Mouse (Mus musculus) left cerebral cortex, adult 18-20 months (tissue): ENCODE measurements around the gene Doc2b. TPM values are rescaled to one million over a fixed set of nuclear protein-coding genes. Genes with fewer than 3 reads are reported as not detected.

Source experiments
- DNase-seq, 2 experiments: peaks; one replicate each; pipeline ENCODE4 v3.0.0; 2021 to 2022; ENCODE audit warnings: low spot score in 2 of 2, mixed read lengths in 1 of 2
- total RNA-seq, 2 experiments: library from RNA; stranded (reverse); gene quantifications; 2 replicates each; pipeline ENCODE4 v1.2.3; 2021

Gene Doc2b
- total RNA-seq, 2 experiments from 2014 or later, result 18.9 to 23.4 TPM

DNA sequence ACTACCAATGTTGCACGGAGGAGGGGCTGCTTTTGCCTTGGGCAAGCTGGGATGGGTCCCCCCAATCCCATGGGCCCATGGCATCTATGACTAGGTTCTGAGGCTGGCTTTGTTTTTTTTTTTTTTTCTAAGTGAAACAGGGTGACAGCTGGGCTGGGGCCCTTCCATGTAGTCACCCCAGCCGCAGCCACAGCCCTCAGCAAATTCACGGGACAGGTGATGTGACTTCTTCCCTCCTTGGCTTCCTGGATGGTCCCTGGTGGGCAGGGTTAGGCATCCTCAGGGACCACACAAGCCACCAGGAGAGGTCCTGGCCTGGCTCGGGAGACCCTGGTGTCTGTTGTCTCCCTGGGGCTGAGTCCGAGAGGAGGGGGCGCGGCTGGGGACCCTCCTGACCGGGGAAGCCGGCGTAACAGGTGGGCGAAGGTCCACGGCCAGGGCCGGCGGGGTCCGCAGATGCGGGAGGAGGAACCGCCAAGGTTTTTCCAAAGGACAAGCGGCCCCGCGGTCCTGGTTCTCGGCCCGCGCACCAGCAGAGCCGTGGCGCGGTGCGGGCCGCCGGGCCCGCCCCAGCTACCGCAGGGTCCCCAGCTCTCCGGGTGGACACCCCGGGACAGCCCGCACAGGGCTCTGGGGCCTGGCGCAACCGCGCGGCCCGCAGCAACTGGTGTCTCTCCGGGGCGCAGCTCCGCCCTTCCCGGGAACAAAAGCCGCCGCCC is 1.1 kb downstream of the Doc2b start:
- DNase-seq, result no peak

DNA sequence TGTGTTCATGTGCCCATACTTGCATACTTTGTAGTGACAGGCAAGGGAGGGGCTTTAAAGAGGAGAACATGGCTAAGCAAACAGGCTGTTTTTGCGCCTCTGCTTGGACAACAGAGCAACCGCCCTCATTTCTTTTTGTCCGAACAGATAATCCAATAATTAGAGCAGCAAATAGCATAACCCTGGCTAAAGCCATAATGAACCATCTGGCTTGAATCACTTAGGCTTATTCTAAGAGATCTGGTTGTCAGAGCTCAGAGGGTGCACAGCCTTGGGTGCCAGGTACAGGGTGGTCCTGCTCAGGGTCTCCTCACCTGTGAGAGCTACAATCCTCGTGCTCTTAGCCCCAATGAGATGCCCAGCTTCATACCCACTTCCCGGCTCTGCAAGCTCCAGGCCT is 2.5 kb downstream of the Doc2b start:
- no peak for DNase-seq

DNA sequence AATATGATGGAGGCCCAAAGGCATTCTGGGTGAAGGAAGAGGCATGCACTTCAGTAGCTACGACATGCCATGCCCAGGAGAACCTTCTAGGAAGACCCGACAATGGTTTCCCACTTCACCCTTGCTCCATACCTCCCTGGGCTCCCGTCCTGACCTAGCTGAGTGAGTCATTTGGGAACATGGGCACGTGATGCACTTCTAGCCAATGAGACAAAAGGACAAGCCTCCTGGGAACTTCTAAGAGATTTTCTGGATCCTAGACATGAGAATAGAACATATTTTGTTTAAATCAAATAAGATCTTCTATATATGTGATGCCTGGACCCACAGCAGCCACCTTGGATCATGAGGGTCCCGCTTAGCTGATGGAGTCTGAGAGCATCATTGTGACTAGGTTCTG is 3.3 kb downstream of the Doc2b start:
- DNase-seq, result no peak

DNA sequence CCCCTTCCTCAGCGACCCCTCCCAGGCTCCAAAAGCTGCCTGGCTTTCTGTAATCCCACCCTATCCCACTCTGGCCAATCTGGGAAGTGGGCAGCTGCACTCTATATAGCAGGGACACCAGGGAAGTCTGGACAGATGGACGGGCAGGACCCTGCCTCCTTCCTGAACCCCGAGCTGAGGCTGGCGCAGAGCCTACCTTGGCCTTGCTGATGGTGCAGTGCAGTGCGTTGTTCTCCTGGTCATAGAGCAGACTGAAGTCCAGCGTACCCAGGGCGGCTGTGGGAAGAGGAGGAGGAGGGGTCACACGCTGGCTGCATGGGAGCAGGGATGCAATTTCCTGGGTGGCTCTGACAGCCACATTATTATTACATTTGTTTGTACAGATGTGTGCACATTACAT is 10.0 kb downstream of the Doc2b start:
- no peak for DNase-seq

- no peak for DNase-seq
Observed at GRCm38 (mm10) chr11:75783799-75784198, 12.1 kb downstream of the Doc2b start.

- peak; percentile 64 to 75 for DNase-seq
Observed at GRCm38 (mm10) chr11:75781919-75782318, 13.9 kb downstream of the Doc2b start.

- no peak for DNase-seq
Observed at GRCm38 (mm10) chr11:75775919-75776318, 19.9 kb downstream of the Doc2b start.

- no peak for DNase-seq
Observed at GRCm38 (mm10) chr11:75772562-75772961, 23.3 kb downstream of the Doc2b start.

DNA sequence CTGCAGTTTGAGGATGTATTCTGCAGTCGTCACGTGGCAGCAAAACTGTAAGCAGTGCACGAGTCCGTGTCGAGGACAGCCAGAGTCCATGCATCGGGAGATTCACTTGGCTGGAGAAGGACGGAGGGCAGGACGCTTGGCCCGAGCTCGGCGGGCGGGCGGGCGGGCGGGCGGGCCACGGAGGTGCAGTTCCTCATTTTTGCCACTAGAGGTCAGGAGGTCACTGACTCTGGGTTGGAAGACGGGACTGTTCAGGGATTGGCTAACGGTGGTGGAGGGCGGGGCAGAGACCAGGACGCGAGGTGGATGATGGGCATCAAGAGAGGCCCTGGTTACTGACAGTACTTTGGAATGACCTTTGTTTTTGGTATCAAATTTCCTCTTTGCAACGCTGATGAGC is 26.6 kb downstream of the Doc2b start:
- DNase-seq, result peak; percentile 70 to 77

DNA sequence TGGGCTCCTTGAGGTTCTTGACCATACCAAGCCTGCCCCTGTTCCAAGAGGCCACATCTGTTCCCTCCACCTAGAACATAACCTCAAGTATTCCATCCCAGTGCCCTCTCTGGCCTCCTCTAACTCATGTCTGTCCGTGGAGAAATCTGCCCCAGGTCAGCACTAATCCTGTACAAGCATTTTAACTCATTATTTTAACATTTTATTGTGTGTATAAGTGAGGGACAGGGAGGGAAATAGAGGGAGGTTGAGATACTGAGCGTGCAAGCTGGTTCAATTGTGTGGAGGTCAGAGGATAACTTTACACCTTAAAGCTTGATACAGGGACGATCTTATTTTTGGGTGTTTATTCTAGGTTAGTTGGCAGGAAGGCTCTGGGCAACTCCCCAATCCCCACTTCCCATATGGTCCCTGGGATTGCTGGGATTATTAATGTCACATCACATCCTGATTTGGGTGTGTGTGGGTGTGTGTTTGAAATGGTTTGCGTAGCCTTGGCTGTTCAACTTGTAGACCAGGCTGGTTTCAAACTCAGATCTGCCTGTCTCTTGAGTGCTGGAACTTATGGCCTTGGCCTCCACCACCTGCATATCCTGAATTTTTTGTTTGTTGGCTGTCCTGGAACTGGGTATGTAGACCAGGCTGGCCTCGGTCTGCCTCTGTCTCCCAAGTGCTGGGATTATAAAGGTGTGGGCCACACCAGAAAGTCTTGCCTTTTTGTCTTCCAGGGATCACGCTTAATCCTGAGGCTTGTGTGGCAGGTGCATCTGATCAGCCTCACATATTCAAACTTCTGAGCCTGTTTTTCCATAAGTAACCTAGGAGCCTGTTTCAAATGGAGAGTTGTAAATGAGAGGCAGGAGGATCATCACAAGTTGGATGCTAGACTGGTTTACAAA is 27.5 kb downstream of the Doc2b start:
- DNase-seq, result peak; percentile 15 to 24

DNA sequence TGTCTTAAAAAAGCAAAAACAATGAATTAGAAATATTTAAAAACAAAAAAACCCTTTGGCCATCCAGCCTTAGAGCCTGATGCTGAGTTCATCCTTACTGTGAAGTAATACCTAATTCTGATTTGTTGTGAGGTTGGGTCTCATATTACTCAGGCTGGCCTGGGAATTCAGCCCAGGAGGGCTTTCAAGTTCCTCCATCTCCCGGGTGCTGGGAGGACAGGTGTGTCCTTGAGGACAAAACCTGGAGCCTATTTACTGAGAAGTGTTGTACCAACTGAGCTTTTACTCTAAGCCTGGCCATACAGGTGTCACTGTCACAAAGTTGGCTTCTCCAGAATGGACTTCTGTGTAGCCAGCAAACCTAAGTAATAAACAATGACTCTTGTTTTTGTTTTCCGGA is 28.8 kb downstream of the Doc2b start:
- DNase-seq, result no peak

- DNase-seq, result no peak
Observed at GRCm38 (mm10) chr11:75765161-75765560, 30.7 kb downstream of the Doc2b start.

GRCm38 (mm10) chr11:75764521-75765023 is 31.3 kb downstream of the Doc2b start:
- DNase-seq, result no peak

- DNase-seq, result no peak
Observed at GRCm38 (mm10) chr11:75762708-75763107, 33.1 kb downstream of the Doc2b start.

DNA sequence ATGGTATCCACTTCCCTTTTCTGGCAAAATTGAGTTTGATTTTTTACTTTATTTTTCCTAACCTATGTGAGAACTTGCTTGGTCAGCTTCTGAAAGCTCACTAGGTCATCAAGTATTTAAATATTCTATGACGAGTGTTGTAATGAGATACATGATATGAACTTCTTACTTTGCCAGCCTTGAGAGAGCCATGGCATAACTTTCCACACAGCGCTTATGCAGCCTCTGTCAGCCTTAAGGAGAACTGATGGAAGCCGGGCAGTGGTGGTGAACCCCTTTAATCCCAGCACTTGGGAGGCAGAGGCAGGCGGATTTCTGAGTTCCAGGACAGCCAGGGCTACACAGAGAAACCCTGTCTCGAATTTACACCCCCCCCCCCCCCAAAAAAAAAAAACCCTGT is 35.1 kb downstream of the Doc2b start:
- DNase-seq, result no peak

- no peak for DNase-seq
Observed at GRCm38 (mm10) chr11:75758553-75758952, 37.3 kb downstream of the Doc2b start.

DNA sequence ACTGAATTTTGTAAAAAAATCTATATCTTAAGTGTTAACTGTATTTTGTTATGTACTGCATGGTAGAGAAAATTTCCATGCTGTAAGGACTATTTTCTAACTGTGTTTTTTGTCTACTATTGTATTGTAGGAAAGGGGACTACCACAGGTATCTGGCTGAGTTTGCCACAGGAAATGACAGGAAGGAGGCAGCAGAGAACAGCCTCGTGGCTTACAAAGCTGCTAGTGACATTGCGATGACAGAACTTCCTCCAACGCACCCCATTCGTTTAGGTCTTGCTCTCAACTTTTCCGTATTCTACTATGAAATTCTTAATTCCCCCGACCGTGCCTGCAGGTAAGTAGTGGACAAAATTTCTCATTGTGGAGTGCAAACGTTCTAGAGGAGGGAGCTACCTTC is 39.2 kb downstream of the Doc2b start:
- no peak for DNase-seq

DNA sequence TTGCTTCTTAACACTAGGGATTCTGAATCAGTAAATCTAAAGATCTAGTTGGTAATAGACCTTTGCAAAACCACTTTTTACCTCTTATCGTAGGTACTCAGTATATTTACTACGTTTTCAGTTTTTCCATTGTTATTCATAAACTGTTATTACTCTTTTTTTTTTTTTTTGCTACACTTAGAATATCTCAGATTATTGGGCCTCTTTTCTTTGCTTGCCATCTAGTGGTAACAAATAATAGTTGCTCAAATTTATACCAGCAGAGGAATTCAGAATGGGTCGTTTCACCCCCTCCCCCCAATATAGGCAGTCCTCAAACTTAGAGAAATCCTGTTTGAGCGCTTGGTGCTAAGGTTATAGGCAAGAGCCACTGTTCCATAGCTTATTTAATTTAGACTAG is 44.8 kb downstream of the Doc2b start:
- DNase-seq, result no peak

- DNase-seq, result no peak
Observed at GRCm38 (mm10) chr11:75750537-75750936, 45.3 kb downstream of the Doc2b start.

DNA sequence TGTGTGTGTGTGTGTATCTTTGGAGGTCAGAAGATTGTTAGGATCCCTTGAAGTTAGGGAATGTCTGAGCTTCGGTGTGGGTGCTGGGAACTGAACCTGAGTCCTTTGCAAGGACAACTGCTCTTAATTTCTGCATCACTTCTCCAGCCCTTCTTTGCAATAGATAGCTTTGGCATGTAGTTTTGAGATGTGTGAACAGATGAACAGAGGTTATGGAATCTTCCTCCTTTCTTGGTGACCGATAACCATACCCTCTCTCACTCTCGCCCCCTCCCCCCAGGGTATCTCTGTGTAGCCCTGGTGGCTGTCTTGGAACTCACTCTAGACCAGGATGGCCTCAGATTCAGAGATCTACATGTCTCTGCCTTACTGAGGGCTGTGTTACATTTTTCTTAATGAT is 51.1 kb downstream of the Doc2b start:
- DNase-seq, result no peak

GRCm38 (mm10) chr11:75741615-75742014 is 54.2 kb downstream of the Doc2b start:
- no peak for DNase-seq

DNA sequence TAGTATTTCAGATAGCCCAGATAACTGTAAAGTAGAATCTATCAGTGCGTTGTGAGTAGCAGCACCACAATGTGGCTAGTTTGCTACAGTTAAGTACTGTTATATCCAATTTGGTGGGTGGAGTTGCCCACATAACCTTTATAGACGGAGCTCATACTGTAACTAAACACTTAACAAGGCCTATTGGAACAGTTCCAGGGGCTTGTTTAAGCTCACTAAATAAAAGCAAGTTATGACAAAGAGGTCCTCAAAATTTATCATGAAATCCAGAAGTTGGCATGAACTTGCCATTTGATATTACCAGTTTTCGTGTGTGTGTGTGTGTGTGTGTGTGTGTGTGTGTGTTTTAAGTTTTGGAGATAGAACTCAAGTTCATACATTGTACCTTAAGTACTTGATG is 55.6 kb downstream of the Doc2b start:
- DNase-seq, result no peak
